Mouse (Mus musculus) MEL (cell line): ENCODE data around the gene Lipm. TPM values are rescaled to one million over a fixed set of nuclear protein-coding genes. Genes with fewer than 3 reads are reported as not detected.

Experiments used
- DNase-seq: peaks from one replicate; pipeline ENCODE4 v3.0.0; 2011; ENCODE audit warnings: low read depth, low spot score
- H3K27ac ChIP-seq: 2 replicates; pipeline ENCODE4 v1.5.1; 2012; ENCODE audit warnings: low read depth, mild to moderate bottlenecking, control low read depth, low read length, moderate library complexity; ENCODE audit not compliant: control insufficient read depth
- H3K27me3 ChIP-seq, 2 experiments: fragments of 150-350 bp in 1 of 2; sonication (generic) in 1 of 2; 2 replicates each; pipeline ENCODE4 v1.6.1; 2012; ENCODE audit warnings: low read length in 2 of 2, mild to moderate bottlenecking in 2 of 2, improper control_type of control experiment in 1 of 2, moderate library complexity in 1 of 2; ENCODE audit not compliant: insufficient read depth in 2 of 2, control insufficient read depth in 1 of 2
- H3K36me3 ChIP-seq, 2 experiments: 2 replicates each; pipeline ENCODE4 v1.6.1; 2012 to 2014; ENCODE audit warnings: low read length in 2 of 2, improper control_type of control experiment in 1 of 2, inconsistent platforms in 1 of 2, mild to moderate bottlenecking in 1 of 2; ENCODE audit not compliant: insufficient read depth in 2 of 2, control insufficient read depth in 1 of 2
- H3K4me1 ChIP-seq, 2 experiments: fragments of 150-350 bp in 1 of 2; sonication (generic) in 1 of 2; 2 replicates each; pipeline ENCODE4 v1.6.1; 2012; ENCODE audit warnings: low read length in 2 of 2, improper control_type of control experiment in 1 of 2, mild to moderate bottlenecking in 1 of 2; ENCODE audit not compliant: insufficient read depth in 2 of 2, control insufficient read depth in 1 of 2
- H3K4me3 ChIP-seq, 2 experiments: fragments of 150-350 bp in 1 of 2; sonication (generic) in 1 of 2; 2 replicates each; pipeline ENCODE4 v1.5.1; 2012; ENCODE audit warnings: low read depth in 2 of 2, low read length in 2 of 2, mild to moderate bottlenecking in 2 of 2, moderate library complexity in 2 of 2, control low read depth in 1 of 2, improper control_type of control experiment in 1 of 2; ENCODE audit not compliant: control insufficient read depth in 1 of 2, insufficient read depth in 1 of 2
- H3K79me2 ChIP-seq: 2 replicates; pipeline ENCODE4 v1.6.1; 2012; ENCODE audit warnings: mild to moderate bottlenecking, low read length, moderate library complexity; ENCODE audit not compliant: control insufficient read depth, poor library complexity, insufficient read depth
- H3K9ac ChIP-seq: 2 replicates; pipeline ENCODE4 v1.6.1; 2012; ENCODE audit warnings: low read depth, mild to moderate bottlenecking, control low read depth, low read length, moderate library complexity; ENCODE audit not compliant: control insufficient read depth, poor library complexity, severe bottlenecking
- H3K9me3 ChIP-seq: fragments of 150-350 bp; sonication (generic); replicated peaks from 2 replicates; pipeline ENCODE4 v1.6.1; 2012; ENCODE audit warnings: mild to moderate bottlenecking, low read length, improper control_type of control experiment, moderate library complexity; ENCODE audit not compliant: insufficient read depth
- BHLHE40 ChIP-seq: IDR thresholded peaks from 2 replicates; pipeline ENCODE4 v1.6.1; 2012; ENCODE audit warnings: low read depth, mild to moderate bottlenecking, inconsistent platforms, low read length, improper control_type of control experiment, borderline replicate concordance
- CTCF ChIP-seq, 3 experiments: IDR thresholded peaks in 2 of 3; conservative IDR thresholded peaks in 1 of 3; 2 replicates each; pipeline ENCODE4 v1.5.1; 2011 to 2012; ENCODE audit warnings: low read length in 3 of 3, low read depth in 2 of 3, mild to moderate bottlenecking in 2 of 3, improper control_type of control experiment in 1 of 3, inconsistent platforms in 1 of 3, mixed read lengths in 1 of 3, moderate library complexity in 1 of 3; ENCODE audit not compliant: control insufficient read depth in 1 of 3, insufficient read depth in 1 of 3, poor library complexity in 1 of 3, severe bottlenecking in 1 of 3
- E2F4 ChIP-seq: IDR thresholded peaks from 2 replicates; pipeline ENCODE4 v1.6.1; 2011; ENCODE audit warnings: low read depth, low read length, improper control_type of control experiment, borderline replicate concordance
- ELF1 ChIP-seq: IDR thresholded peaks from 2 replicates; pipeline ENCODE4 v1.6.1; 2014; ENCODE audit warnings: low read depth, mild to moderate bottlenecking, inconsistent platforms, low read length, improper control_type of control experiment, moderate library complexity
- GATA1 ChIP-seq: IDR thresholded peaks from 2 replicates; pipeline ENCODE4 v1.6.1; 2011; ENCODE audit warnings: low read depth, low read length, improper control_type of control experiment
- JUND ChIP-seq: IDR thresholded peaks from 2 replicates; pipeline ENCODE4 v1.6.1; 2011; ENCODE audit warnings: low read depth, mild to moderate bottlenecking, improper control_type of control experiment, low read length
- KAT2A ChIP-seq: conservative IDR thresholded peaks from 2 replicates; pipeline ENCODE4 v1.6.1; 2012; ENCODE audit warnings: low read depth, low read length, improper control_type of control experiment, inconsistent platforms
- MAFK ChIP-seq: IDR thresholded peaks from 2 replicates; pipeline ENCODE4 v1.6.1; 2011; ENCODE audit warnings: low read depth, mild to moderate bottlenecking, low read length, improper control_type of control experiment, borderline replicate concordance
- MAX ChIP-seq: IDR thresholded peaks from 2 replicates; pipeline ENCODE4 v1.6.1; 2011; ENCODE audit warnings: low read length, improper control_type of control experiment
- MEF2A ChIP-seq: IDR thresholded peaks from 2 replicates; pipeline ENCODE4 v1.6.1; 2014; ENCODE audit warnings: low read depth, mild to moderate bottlenecking, inconsistent platforms, low read length, improper control_type of control experiment; ENCODE audit not compliant: poor library complexity, insufficient replicate concordance, severe bottlenecking; ENCODE audit errors: extremely low read depth
- MXI1 ChIP-seq: IDR thresholded peaks from 2 replicates; pipeline ENCODE4 v1.6.1; 2011; ENCODE audit warnings: mild to moderate bottlenecking, low read depth, low read length, improper control_type of control experiment
- MYC ChIP-seq: IDR thresholded peaks from 2 replicates; pipeline ENCODE4 v1.6.1; 2011; ENCODE audit warnings: low read depth, mild to moderate bottlenecking, low read length, improper control_type of control experiment, moderate library complexity
- NELFE ChIP-seq: IDR thresholded peaks from 2 replicates; pipeline ENCODE4 v1.6.1; 2011; ENCODE audit warnings: low read depth, low read length, improper control_type of control experiment
- NRF1 ChIP-seq: IDR thresholded peaks from 2 replicates; pipeline ENCODE4 v1.6.1; 2014; ENCODE audit warnings: low read depth, mild to moderate bottlenecking, inconsistent platforms, low read length, improper control_type of control experiment, moderate library complexity; ENCODE audit not compliant: poor library complexity, insufficient read depth, severe bottlenecking
- POLR2A ChIP-seq, 2 experiments: IDR thresholded peaks; 2 replicates each; pipeline ENCODE4 v1.6.1; 2011 to 2012; ENCODE audit warnings: low read length in 2 of 2, mild to moderate bottlenecking in 2 of 2, control low read depth in 1 of 2, improper control_type of control experiment in 1 of 2, low read depth in 1 of 2, moderate library complexity in 1 of 2; ENCODE audit not compliant: control insufficient read depth in 1 of 2, insufficient read depth in 1 of 2, poor library complexity in 1 of 2
- POLR2AphosphoS5 ChIP-seq: IDR thresholded peaks from 2 replicates; pipeline ENCODE4 v1.6.1; 2012; ENCODE audit warnings: low read depth, borderline replicate concordance, mild to moderate bottlenecking, inconsistent platforms, low read length, moderate library complexity, mixed read lengths
- SIN3A ChIP-seq: IDR thresholded peaks from 2 replicates; pipeline ENCODE4 v1.6.1; 2012; ENCODE audit warnings: low read length, improper control_type of control experiment, inconsistent platforms
- SMC3 ChIP-seq: IDR thresholded peaks from 2 replicates; pipeline ENCODE4 v1.6.1; 2011; ENCODE audit warnings: low read depth, low read length, improper control_type of control experiment
- TCF12 ChIP-seq: IDR thresholded peaks from 2 replicates; pipeline ENCODE4 v1.6.1; 2014; ENCODE audit warnings: low read depth, mild to moderate bottlenecking, inconsistent platforms, low read length, improper control_type of control experiment, moderate library complexity
- USF1 ChIP-seq: IDR thresholded peaks from 2 replicates; pipeline ENCODE4 v1.6.1; 2014; ENCODE audit warnings: low read depth, mild to moderate bottlenecking, inconsistent platforms, low read length, improper control_type of control experiment, moderate library complexity
- USF2 ChIP-seq, 2 experiments: IDR thresholded peaks; 2 replicates each; pipeline ENCODE4 v1.6.1; 2011 to 2012; ENCODE audit warnings: improper control_type of control experiment in 2 of 2, low read length in 2 of 2, borderline replicate concordance in 1 of 2, inconsistent platforms in 1 of 2, low read depth in 1 of 2, mild to moderate bottlenecking in 1 of 2; ENCODE audit not compliant: insufficient read depth in 1 of 2
- ZKSCAN1 ChIP-seq: IDR thresholded peaks from 2 replicates; pipeline ENCODE4 v1.6.1; 2012; ENCODE audit warnings: low read depth, mild to moderate bottlenecking, inconsistent platforms, low read length, improper control_type of control experiment, moderate library complexity
- ZMIZ1 ChIP-seq: IDR thresholded peaks from 2 replicates; pipeline ENCODE4 v1.6.1; 2012; ENCODE audit warnings: low read depth, mild to moderate bottlenecking, inconsistent platforms, low read length, improper control_type of control experiment, moderate library complexity
- polyA plus RNA-seq, 2 experiments: library from polyadenylated mRNA; stranded (reverse) in 1 of 2; unstranded in 1 of 2; fragments of >175 nt in 1 of 2; fragments of >200 nt in 1 of 2; gene quantifications; 2 replicates each; pipeline versions ENCODE4 v1.2.1 to v1.2.4; 2012; ENCODE audit warnings: low replicate concordance in 2 of 2, low read depth in 1 of 2; ENCODE audit not compliant: insufficient read length in 2 of 2, insufficient read depth in 1 of 2, missing spikeins in 1 of 2
- total RNA-seq: library from RNA; depleted of rRNA; stranded (reverse); fragments of 300-350 nt; gene quantifications from 2 replicates; pipeline ENCODE4 v1.2.3, GENCODE M21; 2012

Lipm gene
- total and polyA plus RNA-seq, 3 experiments = not detected

DNA sequence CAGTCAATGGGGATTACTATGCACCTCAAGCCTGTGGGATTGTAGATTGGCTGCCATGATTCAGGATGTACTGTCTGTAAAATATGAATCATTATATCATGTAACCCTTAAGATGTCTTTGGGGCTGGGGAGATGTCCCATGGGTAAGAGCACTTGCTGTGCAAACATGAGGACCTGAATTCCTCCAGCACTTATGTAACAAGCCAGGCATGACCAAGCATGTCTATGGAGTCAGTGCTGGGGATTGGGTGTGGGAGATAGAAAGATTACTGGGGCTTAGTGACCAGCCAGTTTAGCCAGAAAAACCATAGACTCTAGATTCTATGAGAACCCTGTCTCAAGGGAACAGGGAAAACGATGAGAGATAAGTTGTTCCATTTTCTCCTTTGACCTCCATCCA is 18.4 kb downstream of the Lipm start:
- H3K9ac ChIP-seq = no peak overlapping the region
- no peaks in the 10 kb centered on the region for H3K79me2 ChIP-seq
- TF ChIP-seq TCF12 (no peak), USF2 (IDR thresholded peaks at IDR 0.05; ENCODE audit: borderline replicate concordance in 1 of 2, insufficient read depth in 1 of 2, low read depth in 1 of 2, low read length in 2 of 2) (no peak), ZKSCAN1 (no peak), POLR2A (IDR thresholded peaks at IDR 0.05; ENCODE audit: control insufficient read depth in 1 of 2, insufficient read depth in 1 of 2, low read depth in 1 of 2, low read length in 2 of 2, poor library complexity in 1 of 2) (no peak), JUND (no peak), MAFK (no peak), GATA1 (no peak), ZMIZ1 (no peak)
- H3K36me3 ChIP-seq = no peaks in the 10 kb centered on the region
- H3K4me3 ChIP-seq = no peak overlapping the region
- no peaks in the 10 kb centered on the region for H3K4me1 ChIP-seq
- H3K27me3 ChIP-seq = no peaks in the 10 kb centered on the region; a peak in 1 of 4 replicates
- H3K9me3 ChIP-seq = no peaks in the 10 kb centered on the region
- no peak overlapping the region for H3K27ac ChIP-seq
- DNase-seq = no peak

- H3K36me3 ChIP-seq = no peaks in the 10 kb centered on the region
- no peaks in the 10 kb centered on the region for H3K9me3 ChIP-seq
- H3K4me3 ChIP-seq = no peak overlapping the region
- TF ChIP-seq CTCF (IDR thresholded peaks at IDR 0.05 in 2 of 3, conservative IDR thresholded peaks at IDR 0.05 in 1 of 3; ENCODE audit: control insufficient read depth in 1 of 3, insufficient read depth in 1 of 3, low read depth in 2 of 3, low read length in 3 of 3, poor library complexity in 1 of 3, severe bottlenecking in 1 of 3) (no peak), TCF12 (no peak), NELFE (no peak), MYC (no peak), BHLHE40 (no peak), SIN3A (no peak), MEF2A (no peak), MXI1 (no peak), JUND (no peak), ELF1 (no peak), ZMIZ1 (no peak), POLR2AphosphoS5 (no peak), E2F4 (no peak), ZKSCAN1 (no peak), NRF1 (no peak), KAT2A (no peak), USF1 (no peak), MAX (no peak), SMC3 (no peak)
- no peaks in the 10 kb centered on the region; a peak in 1 of 4 replicates for H3K27me3 ChIP-seq
- H3K4me1 ChIP-seq = no peaks in the 10 kb centered on the region
- no peak for DNase-seq
- no peak overlapping the region for H3K27ac ChIP-seq
- no peak overlapping the region for H3K9ac ChIP-seq
- H3K79me2 ChIP-seq = no peaks in the 10 kb centered on the region
These were observed 18.9 kb downstream of the Lipm start for GRCm38 (mm10) chr19:34119653-34120052.
